Mouse (Mus musculus): ENCODE data around the gene Lcn4.

DNA sequence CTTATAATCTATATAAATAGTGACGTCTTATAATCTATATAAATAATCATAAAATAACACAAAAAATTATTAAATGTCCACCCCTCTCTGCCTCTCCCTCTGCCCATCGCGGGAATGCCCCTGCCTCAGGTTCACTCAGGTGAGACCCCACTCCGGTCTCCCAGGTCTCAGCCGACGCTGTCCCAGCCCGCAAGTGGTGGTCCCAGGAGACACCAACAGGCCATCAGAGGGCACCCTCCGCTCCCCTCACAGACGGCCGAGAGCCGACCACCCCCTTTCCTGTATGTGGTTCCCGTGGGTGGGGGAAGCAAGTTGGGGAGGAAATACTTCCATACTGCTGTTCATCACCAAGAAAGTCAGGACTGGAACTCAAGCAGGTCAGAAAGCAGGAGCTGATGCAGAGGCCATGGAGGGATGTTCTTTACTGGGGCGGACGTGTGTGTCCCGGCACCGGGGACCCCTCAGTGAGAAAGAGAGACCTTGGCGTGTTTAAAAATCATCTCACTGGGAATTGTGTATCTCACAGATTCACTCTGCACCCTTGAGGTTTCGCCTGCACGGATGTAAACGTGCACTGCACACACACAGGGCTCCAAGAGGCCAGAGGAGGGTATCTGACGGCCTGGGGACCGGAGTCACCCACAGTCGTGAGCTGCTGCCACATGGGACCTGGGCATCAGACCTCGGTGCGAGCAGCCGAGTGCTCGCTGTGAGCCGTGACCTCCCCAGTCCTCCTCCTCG, 9.1 kb downstream of the Lcn4 start:
- no peak for TF ChIP-seq POLR2A (IDR thresholded peaks at IDR 0.05; ENCODE audit: borderline replicate concordance, extremely low read depth, insufficient read depth, insufficient read length, poor library complexity, severe bottlenecking)
- TF ChIP-seq CTCF (IDR thresholded peaks at IDR 0.05; ENCODE audit: borderline replicate concordance, extremely low read depth, insufficient read depth, insufficient read length): no peak
